In the genomic region with DNA sequence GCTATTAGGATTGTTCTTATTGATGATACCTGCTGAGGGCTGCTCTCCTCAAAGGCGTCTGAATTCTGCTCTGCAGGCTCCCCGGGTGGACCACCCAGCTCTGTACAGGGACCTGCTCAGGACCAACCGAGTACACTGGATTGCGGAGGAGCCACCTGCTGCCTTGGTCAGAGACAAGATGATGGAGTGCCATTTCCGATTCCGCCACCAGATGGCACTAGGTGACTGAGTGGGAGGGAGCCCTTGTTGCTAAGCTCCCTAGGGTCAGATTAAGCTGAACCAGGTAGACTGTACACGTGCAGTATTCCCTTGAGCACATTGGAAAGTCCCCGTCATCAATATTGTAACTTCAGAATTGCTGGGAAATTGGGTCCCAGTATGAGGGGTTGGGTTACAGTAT, we compare ENCODE assay signal across 9 mouse cellular contexts. TPM values are rescaled to one million over a fixed set of nuclear protein-coding genes. Genes with fewer than 3 reads are reported as not detected.
DNase-seq lines count a peak whose midpoint lies in the region; ATAC-seq and TF ChIP-seq lines count a peak whose summit lies in the region.
"Had no signal": no experiment of that assay in that cellular context is flagged by ENCODE, and none has a peak within 500 bp of the region (broad histone marks: within the 10 kb centered on the region; RNA-seq: fewer than 3 reads in every experiment).

No protein-coding gene starts in this region.

- WGBS in forebrain, embryonic 12.5 days: 12% methylated on average over 8 of the region's 8 CpGs
- WGBS in hindbrain, postnatal 0 days: 15% methylated on average over 8 of the region's 8 CpGs

- peak; percentile 55 for ATAC-seq in forebrain, embryonic 12.5 days (ENCODE audit: low FRiP score)
- ATAC-seq in hindbrain, postnatal 0 days: peak; percentile 27; the same call in 1 of the 2 replicates

- peak; percentile 99 for TF ChIP-seq CTCF in hindbrain, postnatal 0 days (IDR thresholded peaks at IDR 0.05; ENCODE audit: low read depth)

- DNase-seq in Muller cell, postnatal 12 days (ENCODE audit: inconsistent ontology term): peak; percentile 50
- peak; percentile 59 for DNase-seq in c-Kit-positive CD71-positive TER-119-negative erythroid progenitor cells, embryonic 14.5 days (ENCODE audit: low read depth)
- peak; percentile 90 for DNase-seq in hindbrain, postnatal 0 days (ENCODE audit: low spot score)
- peak; percentile 77 to 83 for DNase-seq in layer of hippocampus, postnatal 36 days
- peak; percentile 79 for DNase-seq in mesoderm, embryonic 11.5 days (ENCODE audit: low read depth, low spot score)
- peak; percentile 66 for DNase-seq in spleen, adult 12 weeks (ENCODE audit: low spot score)
- peak; percentile 49 for DNase-seq in yolk sac, embryonic 10.5 days (ENCODE audit: low spot score)

- H3K36me3 ChIP-seq in forebrain, embryonic 12.5 days (replicated peaks): peaks cover 89% of the 10 kb centered on the region
- peaks cover 18% of the 10 kb centered on the region for H3K36me3 ChIP-seq in hindbrain, postnatal 0 days (ENCODE audit: insufficient read depth, low read length)

- H3K9ac ChIP-seq in forebrain, embryonic 12.5 days: no peak overlapping the region
- no peak overlapping the region for H3K9ac ChIP-seq in hindbrain, postnatal 0 days (replicated peaks; ENCODE audit: low read length)
- H3K9ac ChIP-seq: limb, embryonic 15.5 days had no signal

- H3K27ac ChIP-seq in forebrain, embryonic 12.5 days: no peak overlapping the region
- H3K27ac ChIP-seq in hindbrain, postnatal 0 days: no peak overlapping the region
- H3K27ac ChIP-seq: limb, embryonic 15.5 days had no signal

- H3K4me2 ChIP-seq in forebrain, embryonic 12.5 days: no peak overlapping the region
- no peak overlapping the region for H3K4me2 ChIP-seq in hindbrain, postnatal 0 days (ENCODE audit: low read depth, low read length)
- H3K4me2 ChIP-seq: limb, embryonic 15.5 days had no signal

- H3K4me3 ChIP-seq in forebrain, embryonic 12.5 days (replicated peaks): no peak overlapping the region
- no peak overlapping the region for H3K4me3 ChIP-seq in hindbrain, postnatal 0 days (ENCODE audit: low read length)
- H3K4me3 ChIP-seq: limb, embryonic 15.5 days had no signal

- no peaks in the 10 kb centered on the region for H3K4me1 ChIP-seq in forebrain, embryonic 12.5 days
- no peaks in the 10 kb centered on the region for H3K4me1 ChIP-seq in hindbrain, postnatal 0 days (ENCODE audit: insufficient read depth, low read length)
- H3K4me1 ChIP-seq: limb, embryonic 15.5 days had no signal

- H3K9me3 ChIP-seq in forebrain, embryonic 12.5 days: no peaks in the 10 kb centered on the region
- no peaks in the 10 kb centered on the region for H3K9me3 ChIP-seq in hindbrain, postnatal 0 days (ENCODE audit: low read length)
- H3K9me3 ChIP-seq: limb, embryonic 15.5 days had no signal

- H3K27me3 ChIP-seq in forebrain, embryonic 12.5 days: no peaks in the 10 kb centered on the region
- H3K27me3 ChIP-seq in hindbrain, postnatal 0 days (ENCODE audit: insufficient read depth, low read length): no peaks in the 10 kb centered on the region
- H3K27me3 ChIP-seq: limb, embryonic 15.5 days had no signal

RNA-seq across cellular contexts. Expression of gene Trmu, which starts 17.2 kb away (rescaled TPM):
- 43.2 and 48.0 TPM in 2 replicates for polyA plus RNA-seq in forebrain, embryonic 12.5 days (2016; fragmentation: Nextera tagmentation; extraction: Ambion mirVana)
- total RNA-seq in hindbrain, postnatal 0 days (2014; rRNA removed): 21.6 and 30.4 TPM in 2 replicates
- 35.1 and 39.5 TPM in 2 replicates for polyA plus RNA-seq in hindbrain, postnatal 0 days (2015; fragmentation: Nextera tagmentation; extraction: Ambion mirVana)
- total RNA-seq in layer of hippocampus, postnatal 36 days (2021): 10 to 100 TPM; 33.9 to 36.8 TPM

RNA-seq across cellular contexts. Expression of gene Gtse1, which starts 36.7 kb away (rescaled TPM):
- 44.1 and 44.6 TPM in 2 replicates for polyA plus RNA-seq in forebrain, embryonic 12.5 days (2016; fragmentation: Nextera tagmentation; extraction: Ambion mirVana)
- total RNA-seq in hindbrain, postnatal 0 days (2014; rRNA removed): 10.4 and 10.5 TPM in 2 replicates
- polyA plus RNA-seq in hindbrain, postnatal 0 days (2015; fragmentation: Nextera tagmentation; extraction: Ambion mirVana): 4.9 and 5.4 TPM in 2 replicates
- total RNA-seq in layer of hippocampus, postnatal 36 days (2021): under 1 TPM; 0.61 to 0.67 TPM
